In genomic region chr4:31924301-31925185, GRCm38 (mm10) we compare ENCODE assay signal across 12 mouse cellular contexts. TPM values are rescaled to one million over a fixed set of nuclear protein-coding genes. Genes with fewer than 3 reads are reported as not detected.
DNase-seq lines count a peak whose midpoint lies in the region; ATAC-seq lines count a peak whose summit lies in the region.
"Had no signal": no experiment of that assay in that cellular context is flagged by ENCODE, and none has a peak within 500 bp of the region (broad histone marks: within the 10 kb centered on the region; RNA-seq: fewer than 3 reads in every experiment).

No protein-coding gene starts in this region.

- no peak overlapping the region for H3K9ac ChIP-seq in midbrain, embryonic 11.5 days (ENCODE audit: low read length)
- no peak overlapping the region for H3K9ac ChIP-seq in midbrain, embryonic 13.5 days (replicated peaks)
- H3K9ac ChIP-seq: heart, embryonic 15.5 days had no signal

- H3K27ac ChIP-seq in midbrain, embryonic 11.5 days (ENCODE audit: low read depth, low read length): no peak overlapping the region
- H3K27ac ChIP-seq in midbrain, embryonic 10.5 days (replicated peaks): no peak overlapping the region
- H3K27ac ChIP-seq in midbrain, embryonic 13.5 days: no peak overlapping the region
- H3K27ac ChIP-seq: heart, embryonic 15.5 days had no signal

- peak; percentile 63 for DNase-seq in embryo, embryonic 10 days (ENCODE audit: low spot score)
- DNase-seq in embryo, embryonic 9.5 days (ENCODE audit: extremely low spot score): no peak
- peak; percentile 83 for DNase-seq in midbrain, embryonic 11.5 days (ENCODE audit: low spot score, missing footprints)
- no peak for DNase-seq in midbrain, embryonic 10.5 days (ENCODE audit: low spot score)
- DNase-seq in left cerebral cortex, adult 8-10 months (ENCODE audit: low spot score in 2 of 2): no peak
- DNase-seq in ovary, postnatal 10 days (ENCODE audit: low spot score): no peak
- DNase-seq in ovary, postnatal 36 days (ENCODE audit: low spot score): no peak
- DNase-seq: cerebellum, postnatal 14 days; kidney, adult 8-10 months; thymus, postnatal 36 days had no signal

- H3K4me2 ChIP-seq in midbrain, embryonic 11.5 days: no peak overlapping the region
- peak overlapping the region; percentile 10; the same call in 1 of the 2 replicates for H3K4me2 ChIP-seq in midbrain, embryonic 13.5 days (replicated peaks)
- H3K4me2 ChIP-seq: heart, embryonic 15.5 days had no signal

- 46% methylated on average over 14 of the region's 14 CpGs for WGBS in midbrain, embryonic 11.5 days
- 47% methylated on average over 14 of the region's 14 CpGs for WGBS in midbrain, embryonic 10.5 days
- 33% methylated on average over 14 of the region's 14 CpGs for WGBS in midbrain, embryonic 13.5 days

- H3K4me3 ChIP-seq in midbrain, embryonic 11.5 days (ENCODE audit: low read depth, low read length): no peak overlapping the region
- H3K4me3 ChIP-seq in midbrain, embryonic 10.5 days: no peak overlapping the region
- no peak overlapping the region for H3K4me3 ChIP-seq in midbrain, embryonic 13.5 days (replicated peaks)
- H3K4me3 ChIP-seq: heart, embryonic 15.5 days had no signal

- no peaks in the 10 kb centered on the region for H3K9me3 ChIP-seq in midbrain, embryonic 11.5 days (ENCODE audit: control insufficient read depth, low read length)
- no peaks in the 10 kb centered on the region for H3K9me3 ChIP-seq in midbrain, embryonic 10.5 days (replicated peaks)
- no peaks in the 10 kb centered on the region for H3K9me3 ChIP-seq in midbrain, embryonic 13.5 days
- H3K9me3 ChIP-seq: heart, embryonic 15.5 days had no signal

- H3K27me3 ChIP-seq in midbrain, embryonic 11.5 days (ENCODE audit: control insufficient read depth, insufficient read depth, low read length): peaks cover 20% of the 10 kb centered on the region
- peaks cover 94% of the 10 kb centered on the region for H3K27me3 ChIP-seq in midbrain, embryonic 10.5 days (ENCODE audit: low read depth, poor library complexity, severe bottlenecking)
- peaks cover 72% of the 10 kb centered on the region for H3K27me3 ChIP-seq in midbrain, embryonic 13.5 days
- H3K27me3 ChIP-seq: heart, embryonic 15.5 days had no signal

- ATAC-seq in midbrain, embryonic 11.5 days (ENCODE audit: low FRiP score): 0 out of 2 replicates have a peak, but pooled peaks have one; percentile 24
- ATAC-seq in midbrain, embryonic 13.5 days: no peak

- H3K4me1 ChIP-seq in midbrain, embryonic 11.5 days (ENCODE audit: control insufficient read depth, insufficient read depth, low read length): peaks cover 4% of the 10 kb centered on the region; the same call in 1 of the 2 replicates
- H3K4me1 ChIP-seq in midbrain, embryonic 10.5 days: peaks cover 15% of the 10 kb centered on the region
- H3K4me1 ChIP-seq in midbrain, embryonic 13.5 days (replicated peaks): 0 out of 2 replicates have a peak, but pooled peaks cover 4% of the 10 kb centered on the region

- no peaks in the 10 kb centered on the region for H3K36me3 ChIP-seq in midbrain, embryonic 11.5 days (ENCODE audit: control insufficient read depth, insufficient read depth, low read length)
- H3K36me3 ChIP-seq in midbrain, embryonic 10.5 days: no peaks in the 10 kb centered on the region
- no peaks in the 10 kb centered on the region for H3K36me3 ChIP-seq in midbrain, embryonic 13.5 days
- H3K36me3 ChIP-seq: heart, embryonic 15.5 days had no signal

RNA-seq across cellular contexts. Expression of gene Map3k7, which starts 39.4 kb away (rescaled TPM):
- polyA plus RNA-seq in midbrain, embryonic 11.5 days (2014; fragmentation: Nextera tagmentation; extraction: Ambion mirVana): 42.4 and 44.5 TPM in 2 replicates
- 36.1 and 39.1 TPM in 2 replicates for polyA plus RNA-seq in midbrain, embryonic 10.5 days (2016; fragmentation: Nextera tagmentation; extraction: Ambion mirVana)
- polyA plus RNA-seq in midbrain, embryonic 13.5 days (2015; fragmentation: Nextera tagmentation; extraction: Ambion mirVana): 29.5 and 32.0 TPM in 2 replicates
- total RNA-seq in left cerebral cortex, adult 8-10 months (2022): 10 to 100 TPM; 33.3 to 42.1 (median 36.7) TPM

Comparison
In these comparisons a context has a peak if more than half of its experiments do, and no peak if none do; other contexts are left out.
1. DNase-seq: peak in embryo, embryonic 10 days (single experiment) and midbrain, embryonic 11.5 days (single experiment); none in embryo, embryonic 9.5 days (single experiment), midbrain, embryonic 10.5 days (single experiment), left cerebral cortex, adult 8-10 months (0 of 2), ovary, postnatal 10 days (single experiment) and ovary, postnatal 36 days (single experiment).